Mouse (Mus musculus) small intestine, adult 2 months (tissue): ENCODE measurements at regions not wholly inside any gene's neighbourhood (a gene's known extent, or its start where the extent isn't known, plus 50 kb on each side); places are given as distances from the start of the nearest gene placed in this dataset.

Experiments used
- H3K27ac ChIP-seq: fragments of 200-500 bp; 2 replicates; pipeline ENCODE4 v1.5.1; 2012; ENCODE audit warnings: low read depth, low read length, control low read depth, inconsistent platforms; ENCODE audit not compliant: insufficient read depth
- H3K27me3 ChIP-seq: fragments of 200-500 bp; 2 replicates; pipeline ENCODE4 v1.6.1; 2012; ENCODE audit warnings: mild to moderate bottlenecking, moderate library complexity, low read length, inconsistent platforms; ENCODE audit not compliant: control insufficient read depth, insufficient read depth
- H3K36me3 ChIP-seq: fragments of 200-500 bp; 2 replicates; pipeline ENCODE4 v1.6.1; 2012; ENCODE audit warnings: mild to moderate bottlenecking, low read length, control low read depth, inconsistent platforms; ENCODE audit not compliant: control insufficient read depth, insufficient read depth
- H3K4me1 ChIP-seq: fragments of 200-500 bp; 2 replicates; pipeline ENCODE4 v1.6.1; 2012; ENCODE audit warnings: low read length, inconsistent platforms, mixed read lengths; ENCODE audit not compliant: control insufficient read depth, insufficient read depth, insufficient read length
- H3K4me3 ChIP-seq: fragments of 200-500 bp; 2 replicates; pipeline ENCODE4 v1.5.1; 2012; ENCODE audit warnings: low read depth, mild to moderate bottlenecking, control low read depth, inconsistent platforms, low read length, moderate library complexity
- CTCF ChIP-seq: fragments of 200-500 bp; IDR thresholded peaks from 2 replicates; pipeline ENCODE4 v1.5.1; 2012; ENCODE audit warnings: low read depth, mild to moderate bottlenecking, control low read depth, inconsistent platforms, low read length, moderate library complexity, mixed read lengths; ENCODE audit not compliant: insufficient replicate concordance, insufficient read length; ENCODE audit errors: extremely low read depth
- POLR2A ChIP-seq: fragments of 200-500 bp; IDR thresholded peaks from 2 replicates; pipeline ENCODE4 v1.6.1; 2012; ENCODE audit warnings: low read depth, mild to moderate bottlenecking, control low read depth, inconsistent platforms, low read length, moderate library complexity
- WGBS: fragments of 180-500 bp; shearing (Covaris S2); methylation state at CpG from one replicate; pipeline ENCODE4 v1.1.7; 2018; 5-methylcytosine and 5-hydroxymethylcytosine counted together

DNA sequence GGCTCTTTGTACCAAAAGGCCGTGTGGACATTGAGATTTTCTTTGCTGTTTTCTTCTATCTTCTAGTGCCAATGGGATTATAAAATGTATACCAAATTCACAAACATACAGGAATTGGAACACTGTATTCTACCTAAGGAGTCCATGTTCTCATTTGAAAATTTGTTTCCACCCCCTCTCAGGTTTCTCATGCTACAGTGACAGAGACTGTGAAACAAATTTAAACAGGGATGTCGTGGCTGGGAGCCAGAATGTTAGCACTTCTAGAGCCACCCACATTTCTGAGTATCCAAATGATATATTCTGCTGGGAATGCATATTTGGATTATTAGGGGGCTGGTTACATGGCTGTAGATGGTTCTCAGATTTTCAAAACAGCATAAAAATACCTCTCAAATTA is 124.4 kb upstream of the Mamld1 start:
- Histone ChIP-seq H3K4me1 (no peaks in the 10 kb centered on the region), H3K27me3 (no peaks in the 10 kb centered on the region), H3K36me3 (no peaks in the 10 kb centered on the region), H3K27ac (no peak overlapping the region), H3K4me3 (no peak overlapping the region)
- TF ChIP-seq CTCF (no peak), POLR2A (no peak)
- 51% methylated on average over 2 of the region's 2 CpGs for WGBS

DNA sequence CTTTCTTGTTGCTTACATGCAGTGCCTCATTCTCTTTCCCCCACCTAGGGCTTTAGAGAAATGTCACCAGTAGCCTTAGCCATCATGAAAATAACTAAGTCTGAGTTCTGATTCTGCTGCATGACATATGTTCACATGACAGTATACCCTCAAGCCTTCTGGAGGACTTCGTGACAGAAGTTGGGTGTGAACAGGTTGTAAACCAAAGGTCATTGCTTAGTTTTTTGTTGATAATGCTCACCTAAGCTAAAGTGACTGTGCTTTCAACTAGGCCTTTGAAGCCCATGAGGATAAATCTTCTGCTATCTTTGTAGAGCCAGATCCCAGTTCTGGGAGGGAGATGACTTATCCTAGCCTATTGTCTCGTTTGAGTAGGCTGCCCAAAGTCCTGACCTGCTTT is 118.1 kb upstream of the Mamld1 start:
- Histone ChIP-seq H3K36me3 (no peaks in the 10 kb centered on the region), H3K27ac (peak overlapping the region; percentile 49), H3K27me3 (no peaks in the 10 kb centered on the region), H3K4me1 (peaks cover 8% of the 10 kb centered on the region; the same call in 1 of the 2 replicates), H3K4me3 (no peak overlapping the region)
- 26% methylated on average over 2 of the region's 2 CpGs for WGBS
- no peak for TF ChIP-seq CTCF

DNA sequence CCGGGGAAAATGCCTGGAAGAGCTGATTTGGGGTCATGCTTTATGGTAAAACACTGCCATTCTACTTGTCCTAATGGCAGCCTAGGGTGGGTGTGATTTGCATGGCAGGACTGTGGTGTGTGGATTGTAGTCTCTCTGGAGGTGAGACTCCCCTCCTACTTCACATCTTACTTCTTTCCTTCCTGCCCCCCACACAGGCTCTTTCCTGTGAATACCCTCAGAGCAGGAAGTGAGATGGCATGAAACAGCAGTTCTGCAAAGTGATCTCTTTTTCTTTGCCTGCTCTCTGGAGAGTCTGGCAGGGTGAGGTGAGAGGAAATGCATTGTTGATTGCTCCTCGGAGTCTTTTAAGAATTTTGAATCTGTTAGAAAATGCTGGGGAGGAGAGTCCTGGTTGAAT is 104.7 kb upstream of the Mamld1 start:
- WGBS = 45% methylated on average over 2 of the region's 2 CpGs
- Histone ChIP-seq H3K27ac (no peak overlapping the region), H3K4me1 (peaks cover 4% of the 10 kb centered on the region; the same call in 1 of the 2 replicates), H3K36me3 (no peaks in the 10 kb centered on the region), H3K4me3 (no peak overlapping the region), H3K27me3 (no peaks in the 10 kb centered on the region)
- no peak for TF ChIP-seq CTCF
- no peak for TF ChIP-seq POLR2A

DNA sequence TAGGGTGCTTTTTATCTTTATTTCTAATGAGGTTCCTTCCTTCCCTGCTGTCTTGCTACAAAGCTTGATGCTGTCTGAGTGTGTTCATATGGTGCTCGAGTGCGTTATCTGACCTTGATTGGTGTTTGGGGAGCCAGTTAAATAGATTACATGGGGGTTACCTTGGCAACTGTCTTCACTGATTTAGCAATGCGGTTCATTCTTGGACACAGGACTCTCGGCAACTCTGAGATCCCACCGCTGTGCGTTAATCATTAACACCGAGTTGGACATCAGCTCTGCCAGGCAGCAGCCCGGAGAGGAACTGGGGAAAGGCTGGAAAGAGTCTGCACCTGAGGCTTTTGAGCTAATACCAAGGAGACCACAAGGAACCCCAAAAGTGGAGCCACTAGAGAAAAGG is 104.0 kb upstream of the Mamld1 start:
- no peak overlapping the region for H3K27ac ChIP-seq
- no peaks in the 10 kb centered on the region for H3K27me3 ChIP-seq
- H3K36me3 ChIP-seq = no peaks in the 10 kb centered on the region
- H3K4me3 ChIP-seq = no peak overlapping the region
- TF ChIP-seq POLR2A (no peak), CTCF (no peak)
- H3K4me1 ChIP-seq = peaks cover 4% of the 10 kb centered on the region; the same call in 1 of the 2 replicates
- 33% methylated on average over 8 of the region's 8 CpGs for WGBS

DNA sequence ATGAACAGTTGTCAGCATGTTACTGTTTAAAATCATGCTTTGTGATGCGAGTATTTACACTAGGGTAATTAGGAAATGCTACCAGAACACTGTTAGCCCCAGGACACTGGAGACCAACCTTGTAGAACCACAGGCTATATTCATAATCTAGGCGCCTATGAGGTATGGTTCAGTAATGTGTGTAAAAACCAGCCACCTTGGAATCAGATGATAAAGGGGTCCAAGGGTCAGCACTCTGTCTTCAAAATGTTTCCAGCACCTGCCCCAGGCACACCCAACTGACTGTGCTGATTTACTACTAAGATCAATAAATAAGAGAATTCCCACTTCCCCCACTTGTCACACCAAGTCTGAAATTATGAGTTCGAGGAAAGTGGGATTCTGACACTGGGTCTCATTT is 100.8 kb upstream of the Mamld1 start:
- peaks cover 7% of the 10 kb centered on the region; the same call in 1 of the 2 replicates for H3K4me1 ChIP-seq
- TF ChIP-seq CTCF (no peak), POLR2A (no peak)
- 39% methylated on average over 3 of the region's 3 CpGs for WGBS
- no peak overlapping the region for H3K4me3 ChIP-seq
- H3K36me3 ChIP-seq = no peaks in the 10 kb centered on the region
- H3K27me3 ChIP-seq = no peaks in the 10 kb centered on the region
- H3K27ac ChIP-seq = no peak overlapping the region

DNA sequence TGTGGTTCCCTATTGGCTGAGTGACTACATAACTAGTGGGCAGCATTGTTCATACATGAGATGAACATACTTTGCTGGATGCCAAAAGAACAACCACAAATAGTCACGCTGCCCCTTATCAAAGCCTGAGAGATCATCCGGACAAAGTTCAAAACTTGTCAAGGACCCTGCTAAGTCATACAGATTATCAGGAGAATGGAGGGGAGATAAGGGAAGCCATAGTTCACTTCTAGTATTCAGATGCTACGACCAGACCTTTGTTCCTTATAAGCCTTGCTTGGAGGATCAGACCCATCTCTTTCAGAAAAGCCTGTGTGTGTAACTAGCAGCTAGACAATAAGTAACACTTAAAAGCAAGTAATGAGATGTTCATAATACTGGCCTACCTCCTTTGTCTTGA is 97.0 kb upstream of the Mamld1 start:
- Histone ChIP-seq H3K4me3 (no peak overlapping the region), H3K27me3 (no peaks in the 10 kb centered on the region), H3K4me1 (peaks cover 2% of the 10 kb centered on the region; the same call in 1 of the 2 replicates), H3K27ac (peak overlapping the region; percentile 62; the same call in 1 of the 2 replicates), H3K36me3 (no peaks in the 10 kb centered on the region)
- no peak for TF ChIP-seq POLR2A
- TF ChIP-seq CTCF = no peak
- WGBS = 34% methylated on average over 3 of the region's 3 CpGs
